Mouse (Mus musculus) ovary, postnatal 14 days (tissue): ENCODE results near the gene Rnf115.
A peak's percentile ranks its signal among the peaks of the same experiment; 100 is the strongest.

Experiments
- DNase-seq: peaks from one replicate; pipeline ENCODE4 v3.0.0; 2022; ENCODE audit warnings: low spot score

The Rnf115 gene

GRCm38 (mm10) chr3:96777120-96777519, 49.7 kb downstream of the Rnf115 start:
- DNase-seq = no peak

- DNase-seq = no peak
Observed at GRCm38 (mm10) chr3:96782236-96782635, 54.8 kb downstream of the Rnf115 start.

GRCm38 (mm10) chr3:96787784-96788183, 60.3 kb downstream of the Rnf115 start:
- DNase-seq = no peak

GRCm38 (mm10) chr3:96788506-96788905, 61.0 kb downstream of the Rnf115 start:
- no peak for DNase-seq

GRCm38 (mm10) chr3:96800254-96800653, 72.8 kb downstream of the Rnf115 start:
- DNase-seq = no peak

GRCm38 (mm10) chr3:96802214-96802613, 74.8 kb downstream of the Rnf115 start:
- no peak for DNase-seq

GRCm38 (mm10) chr3:96808136-96808535, 80.7 kb downstream of the Rnf115 start:
- no peak for DNase-seq

GRCm38 (mm10) chr3:96808651-96809050, 81.2 kb downstream of the Rnf115 start:
- no peak for DNase-seq

GRCm38 (mm10) chr3:96811232-96811631, 83.8 kb downstream of the Rnf115 start:
- DNase-seq = no peak

- DNase-seq = peak; percentile 67
Observed at GRCm38 (mm10) chr3:96812395-96813091, 85.1 kb downstream of the Rnf115 start.

GRCm38 (mm10) chr3:96813106-96813505, 85.6 kb downstream of the Rnf115 start:
- DNase-seq = no peak

GRCm38 (mm10) chr3:96813591-96814244, 86.3 kb downstream of the Rnf115 start:
- no peak for DNase-seq

- DNase-seq = no peak
Observed at GRCm38 (mm10) chr3:96814342-96814741, 86.9 kb downstream of the Rnf115 start.

- no peak for DNase-seq
Observed at GRCm38 (mm10) chr3:96820116-96820915, 92.9 kb downstream of the Rnf115 start.

- DNase-seq = no peak
Observed at GRCm38 (mm10) chr3:96821581-96821980, 94.1 kb downstream of the Rnf115 start.

GRCm38 (mm10) chr3:96823701-96824100, 96.2 kb downstream of the Rnf115 start:
- DNase-seq = no peak

GRCm38 (mm10) chr3:96824614-96825013, 97.2 kb downstream of the Rnf115 start:
- no peak for DNase-seq

GRCm38 (mm10) chr3:96825261-96825660, 97.8 kb downstream of the Rnf115 start:
- DNase-seq = no peak

GRCm38 (mm10) chr3:96828308-96828864, 100.9 kb downstream of the Rnf115 start:
- no peak for DNase-seq

GRCm38 (mm10) chr3:96828984-96829383, 101.5 kb downstream of the Rnf115 start, which contains the start of the genes Pdzk1 and Cd160:
Gene Pdzk1 (plus strand): TSS chr3:96829284.
Gene Cd160 (minus strand): TSS chr3:96829351.
- no peak for DNase-seq

- DNase-seq = no peak
Observed at GRCm38 (mm10) chr3:96829856-96830255, 102.4 kb downstream of the Rnf115 start.

- DNase-seq = no peak
Observed at GRCm38 (mm10) chr3:96832930-96833329, 105.5 kb downstream of the Rnf115 start.
